Mouse (Mus musculus): ENCODE results near the gene Btg2.

Gene Btg2

DNA sequence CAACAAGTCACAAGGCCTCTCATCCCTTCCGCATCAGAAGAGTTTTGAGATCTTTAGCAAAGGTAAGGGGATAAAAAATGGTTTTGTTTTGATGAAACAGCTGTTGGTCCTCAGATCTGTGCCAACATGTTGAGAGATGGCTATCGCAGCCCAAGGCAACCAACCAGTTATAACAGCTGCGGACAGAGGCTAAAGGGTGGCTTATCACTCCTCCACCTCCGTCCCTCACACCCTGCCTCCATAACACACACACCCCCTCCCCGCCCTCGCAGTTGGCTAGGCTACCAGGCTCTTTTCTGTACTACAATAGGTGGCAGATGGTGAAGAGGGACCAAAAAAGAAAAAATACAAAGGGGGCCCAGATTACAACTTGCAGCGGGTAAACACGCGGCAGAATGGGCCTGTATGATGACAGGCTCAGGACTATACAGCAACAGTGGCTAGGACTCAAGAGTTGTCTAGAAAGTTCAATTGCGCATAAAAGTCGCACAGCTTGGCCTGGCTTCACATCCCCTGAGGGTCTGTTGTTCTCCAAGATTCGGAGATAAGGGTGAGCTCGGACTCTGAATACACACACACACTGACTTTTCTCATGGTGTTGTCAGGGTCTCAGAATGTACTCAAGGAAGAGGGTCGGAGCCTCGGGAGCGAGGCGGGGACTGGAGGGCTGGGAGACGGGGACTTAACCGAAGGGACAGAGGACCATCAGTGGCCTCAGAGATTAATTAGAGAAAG lies 692 bp downstream of the Btg2 start:
- no peak for DNase-seq (ENCODE audit: low spot score)

GRCm38 (mm10) chr1:134077389-134078060 lies 1.4 kb downstream of the Btg2 start:
- DNase-seq (ENCODE audit: low spot score), result no peak

- DNase-seq (ENCODE audit: low spot score), result no peak
Observed at GRCm38 (mm10) chr1:134076789-134077188, 2.1 kb downstream of the Btg2 start.

- no peak for DNase-seq (ENCODE audit: low spot score)
Observed at GRCm38 (mm10) chr1:134075532-134075931, 3.4 kb downstream of the Btg2 start.

DNA sequence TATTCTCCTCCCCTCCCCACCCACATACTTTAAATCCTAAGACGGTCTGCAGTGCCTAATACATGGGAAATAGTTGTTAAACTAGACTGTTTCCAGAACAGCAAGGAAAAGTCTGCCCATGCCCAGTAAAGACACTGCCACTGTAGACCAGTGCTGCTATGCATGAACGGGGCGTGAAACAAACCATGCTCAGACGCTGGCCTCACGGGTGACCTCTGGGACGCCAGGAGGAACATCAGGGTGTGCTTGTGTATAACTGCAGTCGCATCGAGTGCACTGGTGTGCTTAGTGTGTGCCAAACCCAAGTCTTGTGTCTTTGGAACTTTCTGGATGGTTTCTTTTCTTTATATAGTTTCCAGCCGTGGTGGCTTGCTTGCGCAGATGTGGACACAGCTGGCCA lies 4.3 kb downstream of the Btg2 start:
- no peak for DNase-seq (ENCODE audit: low spot score)

DNA sequence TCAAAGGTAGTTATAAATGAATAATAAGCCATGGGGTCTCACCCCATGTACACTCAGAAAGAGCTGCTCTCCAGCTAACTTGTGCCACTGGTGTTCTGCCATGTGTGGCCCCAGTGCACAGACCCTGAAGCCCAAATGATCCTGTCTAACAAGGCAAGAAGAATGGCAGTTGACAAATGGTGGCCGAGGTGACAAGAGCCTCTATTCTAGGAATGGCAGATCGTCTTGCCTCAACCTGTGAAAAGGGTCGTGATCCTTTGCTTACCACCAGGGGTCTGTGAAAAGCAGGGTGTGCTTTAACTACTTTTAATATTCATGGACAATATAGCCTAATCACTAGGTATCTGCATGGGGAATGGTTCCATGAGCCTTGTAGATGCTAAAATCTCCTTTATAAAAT lies 4.7 kb downstream of the Btg2 start:
- no peak for DNase-seq (ENCODE audit: low spot score)

DNA sequence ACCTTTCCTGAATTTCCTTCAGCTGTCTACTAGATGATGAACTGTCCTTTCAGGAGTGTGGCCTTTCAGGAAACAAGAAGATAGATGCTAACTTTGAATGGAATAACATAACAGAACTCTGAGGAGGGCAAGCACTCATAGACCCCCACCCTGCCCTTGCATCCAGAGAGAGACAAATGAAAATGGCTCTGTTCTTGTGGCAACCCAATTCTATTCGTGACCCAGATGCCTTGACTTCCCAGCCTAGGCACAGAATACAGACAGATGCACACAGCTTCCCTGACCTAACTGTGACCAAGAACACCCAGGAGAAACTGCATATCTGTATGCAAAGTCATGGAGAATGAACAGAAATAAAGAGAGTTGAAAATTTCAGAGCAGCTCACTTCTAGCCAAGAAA lies 5.3 kb downstream of the Btg2 start:
- no peak for DNase-seq (ENCODE audit: low spot score)

DNA sequence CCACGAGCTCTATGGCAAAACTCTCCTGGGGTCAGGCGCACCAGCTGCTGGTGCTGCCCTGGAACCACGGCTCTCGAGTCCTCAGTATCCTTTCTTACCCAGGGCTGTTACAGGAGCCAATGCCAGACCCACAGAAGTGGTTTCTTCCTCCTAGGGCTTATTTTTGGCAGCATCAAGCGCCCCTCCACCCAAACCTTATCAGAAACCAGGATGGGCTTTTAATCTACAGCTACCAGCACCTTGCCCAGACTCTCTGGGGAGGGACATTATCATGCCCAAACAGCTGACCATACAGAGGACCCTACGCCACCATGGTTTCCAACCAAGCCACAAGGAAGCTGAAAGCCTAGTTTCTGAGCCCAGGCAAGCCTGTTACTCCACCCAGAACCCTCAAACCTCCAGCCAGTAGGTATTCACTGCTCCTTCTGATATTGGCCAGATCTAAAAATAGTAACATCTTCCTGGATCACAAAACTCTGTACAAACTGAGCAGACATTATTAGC lies 5.8 kb downstream of the Btg2 start:
- no peak for DNase-seq (ENCODE audit: low spot score)

GRCm38 (mm10) chr1:134071411-134072018 lies 7.4 kb downstream of the Btg2 start:
- DNase-seq (ENCODE audit: low spot score), result no peak

DNA sequence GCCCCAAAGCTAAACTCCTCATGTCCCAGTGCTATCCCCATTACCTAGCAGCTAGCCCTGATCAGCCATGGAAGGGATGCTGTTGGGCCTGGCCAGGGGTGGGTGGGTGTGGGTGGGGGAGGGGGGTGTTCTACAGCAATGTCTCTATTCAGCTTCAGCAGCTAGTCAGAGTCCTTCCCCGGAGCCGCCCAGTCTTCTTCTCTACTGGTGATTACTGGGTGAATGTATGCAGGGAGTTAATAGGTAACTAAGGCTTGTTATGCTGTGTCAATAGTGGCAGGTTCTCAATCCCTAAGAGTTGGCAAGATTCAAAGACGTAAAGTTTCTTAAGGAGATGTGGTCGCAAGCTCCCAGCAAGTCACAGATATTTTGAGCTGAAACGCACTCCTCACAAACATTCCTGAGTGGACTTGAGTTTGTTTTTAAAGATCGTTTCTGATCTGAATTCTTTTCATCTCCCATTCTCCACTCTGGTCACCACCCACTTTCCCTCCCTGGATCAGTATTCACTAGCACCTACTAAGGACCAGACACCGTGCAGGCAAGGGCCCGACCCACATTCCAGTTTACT lies 8.7 kb downstream of the Btg2 start:
- DNase-seq (ENCODE audit: low spot score), result no peak

DNA sequence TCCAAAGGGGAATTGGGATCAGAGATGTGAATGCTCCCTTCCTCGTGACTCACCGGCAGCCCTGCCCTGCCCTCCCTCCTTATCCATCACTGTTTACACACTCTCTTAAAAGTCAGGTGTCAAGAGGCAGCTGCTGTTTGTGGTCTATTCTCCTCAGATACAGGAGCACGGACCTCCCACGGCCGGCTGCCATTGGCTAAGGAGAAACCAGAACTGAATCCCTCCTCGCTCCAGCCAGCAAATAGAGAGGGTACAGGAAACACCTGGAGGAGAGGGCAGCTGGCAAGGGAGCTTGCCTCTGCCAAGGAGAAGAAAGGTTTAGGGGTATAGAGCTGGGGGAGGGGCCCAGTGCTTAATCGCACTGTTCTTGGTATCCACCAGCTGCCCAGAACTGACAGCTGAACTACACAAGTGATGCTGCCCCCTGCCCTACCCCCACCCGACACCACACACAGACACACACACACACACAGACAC lies 11.7 kb downstream of the Btg2 start:
- no peak for DNase-seq (ENCODE audit: low spot score)

DNA sequence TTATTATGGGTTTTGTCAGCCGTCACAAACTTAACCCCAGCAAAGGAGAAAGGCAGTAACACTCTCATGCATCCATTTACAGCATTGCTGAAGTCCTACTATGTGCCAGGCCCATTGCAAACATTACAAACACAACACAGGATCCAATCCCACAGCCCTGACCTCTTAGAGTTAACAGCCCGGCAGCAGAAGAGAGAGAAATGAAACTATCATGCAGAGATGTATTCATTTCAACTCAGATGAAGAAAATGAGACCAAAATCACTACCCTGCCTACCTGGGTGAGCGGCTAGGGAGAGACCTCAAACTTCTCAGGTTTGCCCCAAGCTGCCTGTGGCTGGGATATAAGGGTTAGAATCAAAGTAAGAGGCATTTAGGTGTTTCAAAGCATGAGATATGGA lies 12.4 kb downstream of the Btg2 start:
- no peak for DNase-seq (ENCODE audit: low spot score)

DNA sequence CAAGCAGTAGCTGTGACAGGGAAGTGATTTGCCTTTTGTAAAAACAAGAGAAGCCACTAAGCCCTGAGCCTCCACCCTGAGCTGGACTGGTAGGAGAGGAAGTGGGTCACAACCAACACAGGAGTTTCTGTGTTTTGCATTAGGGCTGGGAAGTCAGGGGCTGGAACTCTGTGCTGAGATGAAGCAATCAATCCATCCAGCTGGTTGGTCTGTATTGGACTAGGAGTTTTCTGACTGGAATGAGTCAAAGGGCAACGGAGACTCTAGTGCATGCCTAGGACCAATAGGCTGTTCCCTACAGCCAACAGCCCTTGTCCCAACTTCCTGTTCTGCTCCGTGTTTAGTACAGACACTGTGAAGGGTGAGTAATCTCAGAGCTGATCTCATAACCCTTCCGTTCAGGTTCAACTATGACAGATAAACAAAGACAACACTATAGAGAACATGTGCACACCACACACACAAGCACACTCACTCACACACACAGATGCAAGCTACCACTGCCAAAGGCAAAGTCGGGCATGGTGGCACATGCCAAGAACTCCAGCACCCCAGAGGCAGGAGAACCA lies 13.6 kb downstream of the Btg2 start:
- no peak for DNase-seq (ENCODE audit: low spot score)

DNA sequence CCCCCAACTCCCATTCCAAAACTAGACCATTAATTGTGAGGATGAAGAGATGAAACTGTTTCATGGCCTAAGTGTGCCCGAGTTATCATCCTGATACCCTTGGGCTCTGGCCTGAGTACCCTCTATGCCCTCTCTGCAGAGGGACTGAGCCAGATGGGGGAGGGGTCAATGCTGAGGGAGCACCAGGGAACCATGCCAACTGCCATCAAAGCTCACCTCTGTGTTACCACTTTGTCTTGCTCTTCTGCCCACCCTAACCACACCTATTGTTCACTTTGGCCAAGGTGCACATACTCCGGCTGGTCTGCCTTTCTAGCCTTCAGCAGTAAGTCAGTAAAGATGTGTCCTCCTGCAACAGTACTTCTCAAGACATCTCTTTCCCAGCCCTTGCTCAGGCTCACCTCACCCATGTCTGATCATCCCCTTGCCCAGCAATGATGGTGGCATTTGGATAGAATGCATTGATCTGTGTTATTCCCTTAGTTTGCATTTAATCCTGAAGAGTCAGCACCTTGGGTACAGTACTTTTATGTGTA lies 14.6 kb downstream of the Btg2 start:
- no peak for DNase-seq (ENCODE audit: low spot score)

- DNase-seq (ENCODE audit: low spot score), result no peak
Observed at GRCm38 (mm10) chr1:134063773-134064125, 15.2 kb downstream of the Btg2 start.

GRCm38 (mm10) chr1:134063086-134063772 lies 15.7 kb downstream of the Btg2 start:
- no peak for DNase-seq (ENCODE audit: low spot score)

DNA sequence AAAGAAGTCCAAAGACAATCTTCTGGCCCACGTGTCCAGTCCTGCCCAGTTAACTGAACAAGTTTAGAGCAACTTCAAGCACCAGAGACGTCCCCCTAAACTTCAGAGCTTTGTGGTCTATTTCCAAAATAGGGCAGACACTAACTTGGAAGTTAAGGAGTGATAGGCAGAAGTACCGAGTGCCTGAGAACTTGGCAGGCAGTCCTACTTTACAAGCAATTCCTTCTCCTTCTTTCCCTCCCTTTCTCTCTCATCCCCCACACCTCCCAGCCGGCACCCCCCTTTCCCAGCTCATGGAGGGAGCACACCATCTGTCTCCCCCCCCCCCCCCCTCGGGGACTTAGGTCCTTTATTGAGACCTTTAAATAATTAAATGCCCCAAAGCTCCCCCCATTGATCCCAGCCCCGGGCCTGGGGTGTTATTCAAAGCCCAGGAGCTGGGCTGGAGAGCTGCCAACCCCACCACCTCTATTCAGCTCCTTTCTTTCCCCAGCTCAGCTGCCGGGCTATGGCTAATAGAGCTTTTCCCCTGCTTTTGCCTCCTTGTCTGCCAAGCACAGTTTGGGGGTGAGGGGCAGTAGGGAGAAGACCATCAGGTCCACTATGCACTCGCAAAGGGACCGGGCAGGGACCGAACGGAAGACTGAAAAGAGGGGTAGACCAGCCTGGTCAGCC lies 16.4 kb downstream of the Btg2 start:
- no peak for DNase-seq (ENCODE audit: low spot score)

DNA sequence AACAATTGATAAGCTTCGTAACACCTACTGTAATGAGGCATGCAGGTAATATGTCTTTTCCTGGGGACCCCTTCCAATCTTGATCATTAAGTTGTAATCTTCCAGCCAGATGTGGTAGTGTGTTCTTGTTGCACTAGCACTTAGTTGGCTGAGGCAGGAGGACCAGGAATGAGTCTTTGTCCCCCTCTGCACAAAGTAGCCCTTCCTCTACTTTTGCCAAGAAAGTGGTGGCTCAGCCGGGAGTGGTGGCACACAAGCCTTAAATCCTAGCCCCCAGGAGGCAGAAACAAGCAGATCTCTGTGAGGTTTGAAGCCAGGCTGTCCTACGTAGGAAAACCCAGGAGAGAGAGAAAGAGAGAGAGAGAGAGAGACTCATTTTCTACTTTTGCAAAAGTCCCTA lies 17.0 kb downstream of the Btg2 start:
- DNase-seq (ENCODE audit: low spot score), result no peak

DNA sequence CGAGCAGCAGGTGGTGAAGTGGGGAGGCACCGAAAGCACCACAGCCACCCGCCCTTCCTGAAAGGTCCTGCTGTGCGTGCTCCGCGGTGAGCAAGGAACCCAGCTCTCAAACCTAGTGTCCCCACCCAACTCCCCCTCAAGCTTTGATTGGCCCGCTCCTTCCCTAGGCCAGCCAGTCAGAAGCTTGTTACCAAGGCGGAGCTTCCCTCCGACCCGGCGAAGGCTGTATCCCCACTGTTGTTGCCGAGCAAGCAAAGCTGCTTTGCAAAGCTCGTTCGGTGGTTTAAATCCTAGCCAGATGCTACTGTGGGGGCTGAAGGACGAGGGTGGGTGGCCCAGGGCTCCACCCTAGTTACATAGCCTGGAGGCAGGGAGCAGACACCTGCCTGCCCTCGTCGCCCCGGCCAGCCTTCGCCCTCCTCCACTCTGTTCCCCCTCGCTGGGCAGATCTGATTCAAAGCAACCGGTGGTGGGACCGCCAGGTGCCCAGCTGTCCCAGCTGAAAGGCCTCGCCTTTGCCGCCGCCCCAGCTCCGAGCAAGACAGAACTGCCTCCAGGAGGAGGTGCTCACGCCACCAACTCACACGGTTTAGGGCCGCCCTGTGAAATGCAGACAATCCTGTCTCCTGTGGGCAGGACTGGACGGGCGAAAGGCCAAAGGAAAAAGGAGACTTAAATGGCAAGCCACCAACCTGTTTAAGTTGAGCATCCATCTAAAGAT lies 17.9 kb downstream of the Btg2 start:
- no peak for DNase-seq (ENCODE audit: low spot score)

All from layer of hippocampus, adult 9-10 months (tissue).